Mouse (Mus musculus) kidney, embryonic 16.5 days (tissue): ENCODE measurements around the gene Kcnmb1. TPM values are rescaled to one million over a fixed set of nuclear protein-coding genes. Genes with fewer than 3 reads are reported as not detected.

ENCODE experiments used
- ATAC-seq: fragments of 200-750 bp; cut with Nextera tagmentation; 2 replicates; pipeline ENCODE4 v1.8.0; 2017; ENCODE audit warnings: moderate TSS enrichment; ENCODE audit not compliant: low FRiP score, low TSS enrichment
- H3K27ac ChIP-seq: fragments of 300-500 bp; sonication (generic); 2 replicates; pipeline ENCODE4 v1.5.1; 2014; ENCODE audit warnings: low read length
- H3K27me3 ChIP-seq: fragments of 300-500 bp; sonication (generic); 2 replicates; pipeline ENCODE4 v1.6.1; 2014; ENCODE audit warnings: low read length, control low read depth, mixed read lengths; ENCODE audit not compliant: insufficient read depth
- H3K36me3 ChIP-seq: fragments of 300-500 bp; sonication (generic); 2 replicates; pipeline ENCODE4 v1.6.1; 2014; ENCODE audit warnings: low read length, control low read depth, mixed read lengths; ENCODE audit not compliant: insufficient read depth
- H3K4me1 ChIP-seq: fragments of 300-500 bp; sonication (generic); 2 replicates; pipeline ENCODE4 v1.6.1; 2014; ENCODE audit warnings: low read length, control low read depth, mixed read lengths; ENCODE audit not compliant: insufficient read depth
- H3K4me2 ChIP-seq: fragments of 300-500 bp; sonication (generic); replicated peaks from 2 replicates; pipeline ENCODE4 v1.6.1; 2014; ENCODE audit warnings: low read depth, low read length
- H3K4me3 ChIP-seq: fragments of 300-500 bp; sonication (generic); 2 replicates; pipeline ENCODE4 v1.5.1; 2014; ENCODE audit warnings: mild to moderate bottlenecking, low read length
- H3K9ac ChIP-seq: fragments of 300-500 bp; sonication (generic); replicated peaks from 2 replicates; pipeline ENCODE4 v1.6.1; 2014; ENCODE audit warnings: low read length
- H3K9me3 ChIP-seq: fragments of 300-500 bp; sonication (generic); 2 replicates; pipeline ENCODE4 v1.6.1; 2016; ENCODE audit warnings: low read length, control low read depth
- WGBS: fragments of 180-500 bp; shearing (Covaris S2); extraction: QIAGEN DNeasy Blood & Tissue Kit; methylation state at CpG from one replicate; pipeline ENCODE4 v1.1.7; 2014; 5-methylcytosine and 5-hydroxymethylcytosine counted together
- polyA plus RNA-seq: library from polyadenylated mRNA; unstranded; fragments of >200 nt; fragmentation: Nextera tagmentation; extraction: Ambion mirVana; gene quantifications from 2 replicates; pipeline ENCODE4 v1.2.1, GENCODE M21; 2015

The Kcnmb1 gene
- polyA plus RNA-seq, 1 experiment from 2014 or later, result 0.76 TPM

DNA sequence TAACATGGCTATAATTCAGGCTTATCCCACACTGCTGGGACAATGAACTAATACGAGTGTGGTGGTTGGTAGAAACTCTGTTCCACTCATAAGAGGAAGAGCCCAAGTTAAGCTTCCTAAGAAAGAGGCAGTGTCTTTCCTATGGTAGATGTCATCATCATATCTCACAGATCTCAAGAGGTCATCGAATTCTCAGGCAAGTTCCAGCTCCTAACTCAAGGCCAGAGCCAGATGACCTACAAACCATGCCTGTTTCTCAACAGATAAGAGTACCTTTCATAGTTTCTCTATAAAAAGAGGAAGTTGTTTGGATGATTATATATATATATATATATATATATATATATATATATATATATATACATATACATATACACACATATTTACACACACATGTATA, 23.7 kb downstream of the Kcnmb1 start:
- Histone ChIP-seq H3K4me2 (no peak overlapping the region), H3K4me3 (no peak overlapping the region), H3K36me3 (no peaks in the 10 kb centered on the region), H3K4me1 (no peaks in the 10 kb centered on the region), H3K27ac (no peak overlapping the region), H3K27me3 (no peaks in the 10 kb centered on the region), H3K9ac (no peak overlapping the region), H3K9me3 (no peaks in the 10 kb centered on the region)
- ATAC-seq, result no peak
- WGBS, result 90% methylated on average over 2 of the region's 2 CpGs

DNA sequence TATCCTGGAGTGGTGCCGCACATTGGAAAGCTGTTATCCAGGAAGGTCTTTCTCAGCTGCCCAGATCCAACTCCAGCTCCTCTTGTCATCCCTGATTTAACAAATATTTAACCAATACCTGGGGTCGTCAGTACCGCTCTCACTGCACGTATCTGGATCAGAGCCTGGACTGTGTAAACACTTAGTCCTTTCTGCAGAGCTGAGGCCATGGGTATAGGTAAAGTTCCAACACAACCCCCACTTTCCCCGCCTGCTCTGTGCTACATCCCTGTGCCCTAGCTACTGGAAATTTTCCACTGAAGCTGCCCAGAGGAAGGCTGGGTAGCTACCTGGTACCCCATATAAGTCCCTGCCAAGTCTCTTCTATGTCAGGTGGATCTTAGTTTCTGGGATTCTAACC, 27.2 kb downstream of the Kcnmb1 start:
- H3K9ac ChIP-seq, result no peak overlapping the region
- peaks cover 9% of the 10 kb centered on the region for H3K4me1 ChIP-seq
- ATAC-seq, result no peak
- peaks cover 3% of the 10 kb centered on the region; the same call in 1 of the 2 replicates for H3K27me3 ChIP-seq
- H3K4me3 ChIP-seq, result no peak overlapping the region
- no peak overlapping the region for H3K4me2 ChIP-seq
- H3K36me3 ChIP-seq, result no peaks in the 10 kb centered on the region
- H3K27ac ChIP-seq, result no peak overlapping the region
- H3K9me3 ChIP-seq, result no peaks in the 10 kb centered on the region
- WGBS, result 76% methylated on average over 5 of the region's 5 CpGs

DNA sequence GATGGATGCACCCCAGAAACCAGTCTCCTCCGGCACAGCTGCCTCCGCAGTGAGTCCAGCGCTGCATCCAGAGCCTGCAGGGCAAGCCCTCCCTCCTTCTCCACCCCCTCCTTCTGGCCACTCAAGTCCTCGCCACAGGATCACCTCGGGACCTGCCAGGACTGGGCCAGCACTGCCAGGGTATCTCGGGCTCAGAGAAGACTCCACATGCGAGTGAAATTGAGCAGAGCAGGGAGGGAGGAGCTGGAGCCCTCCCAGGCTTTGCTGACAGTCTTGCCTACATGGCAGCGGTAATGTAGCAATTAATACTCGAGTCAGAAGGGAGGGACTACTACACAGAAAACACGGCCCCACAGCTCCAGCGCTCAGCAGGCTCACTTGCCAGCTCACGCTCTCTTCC, 30.1 kb downstream of the Kcnmb1 start, which contains the start of gene Kcnip1:
Kcnip1 (minus strand) TSS at position 215 of the 400 bp plus-strand sequence.
- Histone ChIP-seq H3K36me3 (no peaks in the 10 kb centered on the region), H3K4me2 (peak within 1 kb of the TSS; percentile 42), H3K27ac (no peak within 1 kb of the TSS), H3K27me3 (peaks cover 3% of the 10 kb centered on the region; the same call in 1 of the 2 replicates), H3K4me1 (peaks cover 9% of the 10 kb centered on the region), H3K9me3 (no peaks in the 10 kb centered on the region), H3K4me3 (no peak within 1 kb of the TSS), H3K9ac (no peak within 1 kb of the TSS; the same call in 1 of the 2 replicates)
- WGBS, result 18% methylated on average over 12 of the region's 12 CpGs
- ATAC-seq, result 0 out of 2 replicates have a peak, but pooled peaks have one; percentile 31

DNA sequence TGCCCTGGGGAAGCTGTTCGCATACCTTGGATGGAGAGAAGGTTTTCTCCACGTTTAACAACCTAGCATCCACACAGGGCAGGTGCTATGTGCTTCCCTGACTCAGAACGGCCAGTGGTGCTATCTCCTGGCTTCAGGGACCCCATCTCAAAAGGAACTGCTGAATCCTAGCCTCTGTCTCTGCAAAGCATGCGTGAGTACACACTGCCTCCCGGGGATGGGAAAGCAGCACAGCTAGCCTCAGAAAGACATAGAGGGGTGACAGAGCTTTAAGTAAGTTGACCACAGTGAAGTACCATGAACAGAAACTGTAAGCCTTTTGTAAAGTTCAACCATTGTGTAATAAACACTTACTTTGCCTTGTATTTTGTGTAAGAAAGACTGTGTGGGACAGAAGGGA, 30.7 kb downstream of the Kcnmb1 start:
- 60% methylated on average over 5 of the region's 5 CpGs for WGBS
- Histone ChIP-seq H3K4me2 (peak overlapping the region; percentile 42; the same call in 1 of the 2 replicates), H3K4me3 (no peak overlapping the region), H3K9ac (no peak overlapping the region), H3K27ac (no peak overlapping the region), H3K9me3 (no peaks in the 10 kb centered on the region), H3K4me1 (peaks cover 9% of the 10 kb centered on the region), H3K36me3 (no peaks in the 10 kb centered on the region), H3K27me3 (peaks cover 3% of the 10 kb centered on the region; the same call in 1 of the 2 replicates)
- no peak for ATAC-seq

DNA sequence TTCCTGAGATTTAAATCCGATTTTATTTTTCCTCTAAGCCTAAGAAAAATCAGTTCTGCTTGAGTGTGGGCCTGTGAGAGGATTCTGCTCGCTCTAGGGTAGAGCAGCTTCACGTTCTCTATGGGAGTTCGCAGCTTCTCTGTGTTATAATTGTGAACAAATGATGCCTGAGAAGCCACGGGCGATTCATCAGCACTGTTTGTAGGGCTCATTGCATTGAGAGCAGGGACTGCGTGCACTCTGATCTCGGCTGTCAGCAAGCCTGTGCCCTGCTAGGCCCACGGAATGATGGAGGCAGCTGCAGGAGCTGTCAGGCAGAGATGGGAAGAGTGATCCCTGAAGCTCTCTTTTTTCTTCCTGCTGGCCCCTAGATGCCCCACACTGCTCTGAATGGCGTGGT, 35.4 kb downstream of the Kcnmb1 start:
- no peak for ATAC-seq
- Histone ChIP-seq H3K4me3 (no peak overlapping the region), H3K27ac (no peak overlapping the region), H3K9me3 (no peaks in the 10 kb centered on the region), H3K36me3 (no peaks in the 10 kb centered on the region), H3K4me1 (no peaks in the 10 kb centered on the region), H3K27me3 (peaks cover 3% of the 10 kb centered on the region; the same call in 1 of the 2 replicates), H3K4me2 (no peak overlapping the region), H3K9ac (no peak overlapping the region)
- WGBS, result 66% methylated on average over 10 of the region's 10 CpGs

DNA sequence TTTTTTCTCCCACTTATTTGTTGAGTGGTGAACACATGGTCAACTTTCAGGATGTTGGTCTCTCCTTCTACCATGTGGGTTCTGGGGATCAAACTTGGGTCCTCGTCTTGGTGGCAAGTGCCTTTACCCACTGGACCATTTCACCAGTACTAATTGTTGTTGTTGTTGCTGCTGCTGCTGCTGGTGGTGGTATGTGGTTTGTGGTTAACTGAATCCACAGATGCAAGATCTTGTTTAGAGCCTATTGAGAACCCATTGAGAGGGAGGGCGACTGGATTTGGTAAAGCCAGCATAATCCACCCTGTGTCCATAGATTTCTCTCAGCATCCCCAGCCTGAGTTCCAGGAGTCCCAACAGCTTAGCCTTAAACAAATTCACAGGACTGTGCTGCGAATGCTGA, 37.6 kb downstream of the Kcnmb1 start:
- Histone ChIP-seq H3K27ac (no peak overlapping the region), H3K27me3 (no peaks in the 10 kb centered on the region), H3K9me3 (no peaks in the 10 kb centered on the region), H3K4me2 (no peak overlapping the region), H3K4me1 (no peaks in the 10 kb centered on the region), H3K4me3 (no peak overlapping the region), H3K9ac (no peak overlapping the region), H3K36me3 (no peaks in the 10 kb centered on the region)
- ATAC-seq, result no peak
- WGBS, result 80% methylated on average over 3 of the region's 3 CpGs

DNA sequence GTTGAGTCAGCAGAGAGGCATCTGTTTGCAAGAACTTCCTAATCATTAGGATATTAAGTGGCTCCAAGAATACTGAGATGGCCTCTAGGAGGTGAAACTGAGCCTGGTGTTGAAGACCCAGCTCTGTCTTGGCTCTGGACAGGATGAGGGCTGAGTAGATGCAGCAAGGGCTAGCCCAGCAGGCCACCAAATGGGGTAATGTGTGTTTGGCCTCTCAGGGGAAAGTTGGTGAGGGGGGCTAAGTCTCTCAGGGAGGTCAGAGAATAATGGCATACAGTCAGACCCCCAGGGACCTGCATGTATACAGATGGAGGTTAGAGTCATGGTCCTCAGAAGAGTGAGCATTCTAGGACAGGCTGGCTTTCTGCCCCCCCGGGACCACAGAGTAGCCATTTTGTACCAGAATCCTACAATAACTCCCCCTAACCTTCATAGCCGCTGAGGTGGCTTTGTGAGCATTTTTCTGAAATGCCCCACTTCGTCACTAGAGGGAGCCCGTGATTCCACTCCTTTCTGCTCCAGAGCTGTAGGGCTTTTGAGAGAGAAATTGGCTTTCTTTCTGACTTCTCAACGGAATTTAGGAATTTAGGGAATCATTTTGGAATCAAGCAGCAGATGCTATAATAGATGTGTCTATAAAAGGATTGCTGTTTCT, 39.3 kb downstream of the Kcnmb1 start:
- Histone ChIP-seq H3K27me3 (no peaks in the 10 kb centered on the region), H3K9me3 (no peaks in the 10 kb centered on the region), H3K4me1 (no peaks in the 10 kb centered on the region), H3K9ac (no peak overlapping the region), H3K36me3 (no peaks in the 10 kb centered on the region), H3K27ac (no peak overlapping the region), H3K4me2 (no peak overlapping the region), H3K4me3 (no peak overlapping the region)
- no peak for ATAC-seq
- WGBS, result 12% methylated on average over 5 of the region's 5 CpGs

DNA sequence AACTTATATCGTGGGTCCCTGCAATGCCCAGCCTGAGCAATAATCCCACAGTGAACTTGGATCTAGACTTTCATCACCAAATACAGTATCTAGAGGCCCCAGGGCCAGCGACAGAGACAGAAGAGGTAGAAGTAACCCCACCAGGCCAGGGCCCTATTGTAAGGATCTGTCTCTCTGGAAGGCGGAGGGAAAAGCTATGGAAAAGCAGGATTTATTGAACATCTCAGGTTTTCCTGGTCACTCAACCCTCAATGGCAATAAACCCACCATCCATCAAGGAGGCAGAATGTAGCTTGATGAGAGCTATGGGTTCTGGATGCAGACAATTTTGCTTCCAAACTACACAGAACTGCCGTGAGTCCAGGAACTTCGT, 39.8 kb downstream of the Kcnmb1 start:
- no peak overlapping the region for H3K4me3 ChIP-seq
- no peak overlapping the region for H3K4me2 ChIP-seq
- 68% methylated on average over 5 of the region's 5 CpGs for WGBS
- no peaks in the 10 kb centered on the region for H3K9me3 ChIP-seq
- H3K9ac ChIP-seq, result no peak overlapping the region
- H3K27ac ChIP-seq, result no peak overlapping the region
- H3K27me3 ChIP-seq, result no peaks in the 10 kb centered on the region
- no peaks in the 10 kb centered on the region for H3K4me1 ChIP-seq
- no peaks in the 10 kb centered on the region for H3K36me3 ChIP-seq
- no peak for ATAC-seq

DNA sequence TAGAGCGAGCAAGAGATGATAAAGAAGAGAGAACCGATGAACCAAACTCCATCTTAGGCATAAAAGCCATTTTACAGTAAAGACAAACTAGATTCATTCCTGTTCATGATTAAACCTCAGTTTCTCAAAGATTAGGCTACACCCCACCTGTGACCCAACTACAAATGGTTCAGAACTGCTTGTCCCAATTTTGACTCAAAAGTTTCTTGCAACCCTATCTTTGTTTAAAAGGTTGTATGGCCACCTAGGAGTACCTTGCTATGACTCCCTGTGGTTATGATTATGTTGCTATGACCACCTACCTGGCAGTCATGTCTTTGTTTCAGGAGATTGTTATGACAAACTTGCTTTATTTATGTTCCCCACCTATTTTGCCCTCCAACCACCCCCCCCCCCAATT, 44.8 kb downstream of the Kcnmb1 start:
- H3K9ac ChIP-seq, result no peak overlapping the region
- ATAC-seq, result no peak
- WGBS, result 85% methylated on average over 2 of the region's 2 CpGs

DNA sequence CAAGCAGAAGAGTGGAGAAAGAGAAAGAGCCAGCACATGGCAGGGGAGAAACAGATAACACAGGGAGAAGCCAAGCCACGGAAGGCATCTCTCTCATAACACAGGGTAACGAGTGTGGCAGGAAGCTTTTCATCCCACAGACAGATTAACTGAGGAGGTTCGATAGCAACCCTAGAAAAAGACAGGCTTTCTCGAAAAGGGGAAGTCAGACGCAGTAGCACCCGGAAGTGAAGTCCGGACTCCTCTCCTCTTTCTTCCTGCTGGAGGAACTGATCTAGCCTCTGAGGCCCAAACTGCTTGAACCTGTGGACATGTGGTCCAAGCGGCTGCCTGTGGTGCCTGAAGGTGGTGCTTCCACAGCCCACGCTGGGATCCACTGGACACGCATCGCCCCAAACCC, 45.4 kb downstream of the Kcnmb1 start:
- H3K4me3 ChIP-seq, result no peak overlapping the region

More for the DNA sequence above, 44.8 kb downstream of the Kcnmb1 start:
- no peak overlapping the region for H3K4me3 ChIP-seq
- H3K4me1 ChIP-seq, result no peaks in the 10 kb centered on the region
- H3K27me3 ChIP-seq, result no peaks in the 10 kb centered on the region
- no peaks in the 10 kb centered on the region for H3K9me3 ChIP-seq
- no peak overlapping the region for H3K27ac ChIP-seq
- no peaks in the 10 kb centered on the region for H3K36me3 ChIP-seq
- no peak overlapping the region for H3K4me2 ChIP-seq

More for the DNA sequence above, 45.4 kb downstream of the Kcnmb1 start:
- H3K4me2 ChIP-seq, result no peak overlapping the region
- ATAC-seq, result no peak
- no peaks in the 10 kb centered on the region for H3K9me3 ChIP-seq
- WGBS, result 87% methylated on average over 11 of the region's 11 CpGs
- H3K4me1 ChIP-seq, result no peaks in the 10 kb centered on the region
- no peak overlapping the region for H3K9ac ChIP-seq
- H3K27me3 ChIP-seq, result no peaks in the 10 kb centered on the region
- H3K36me3 ChIP-seq, result no peaks in the 10 kb centered on the region
- no peak overlapping the region for H3K27ac ChIP-seq
